Mouse (Mus musculus): ENCODE data around the gene Dclk1. TPM values are rescaled to one million over a fixed set of nuclear protein-coding genes. Genes with fewer than 3 reads are reported as not detected.

Dclk1 gene
- polyA plus RNA-seq, 1 experiment from 2014 or later, result 256 TPM

DNA sequence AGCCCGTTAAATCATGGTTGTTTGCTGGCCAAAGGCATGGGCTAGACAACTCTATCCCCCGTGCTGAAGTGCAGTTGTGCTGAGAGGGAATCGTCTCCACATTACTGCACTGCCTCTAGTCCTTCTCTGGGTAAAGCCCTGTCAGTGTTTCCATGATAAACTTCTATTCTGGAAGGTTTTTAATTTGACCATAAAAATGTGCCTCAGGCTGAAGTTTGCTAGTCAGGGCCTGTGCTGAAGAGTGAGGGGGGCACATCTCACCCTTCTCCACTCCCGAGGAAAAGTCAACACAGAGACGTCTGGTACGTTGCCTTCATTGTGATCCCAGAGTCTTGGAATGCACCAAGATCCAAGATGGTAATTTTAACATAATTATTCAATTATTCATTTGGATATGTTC is 294.7 kb downstream of the Dclk1 start:
- Histone ChIP-seq H3K9me3 (ENCODE audit: control insufficient read depth, low read length) (no peaks in the 10 kb centered on the region), H3K4me1 (replicated peaks; ENCODE audit: control insufficient read depth, insufficient read depth, low read length) (peaks cover 23% of the 10 kb centered on the region), H3K27me3 (ENCODE audit: control insufficient read depth, insufficient read depth, low read length) (no peaks in the 10 kb centered on the region), H3K9ac (no peak overlapping the region), H3K4me2 (replicated peaks) (no peak overlapping the region), H3K36me3 (replicated peaks; ENCODE audit: control insufficient read depth, insufficient read depth) (peaks cover 13% of the 10 kb centered on the region; the same call in 1 of the 2 replicates), H3K4me3 (replicated peaks; ENCODE audit: low read length) (no peak overlapping the region), H3K27ac (0 out of 2 replicates have a peak overlapping the region, but pooled peaks have one; percentile 17)
- DNase-seq (ENCODE audit: low spot score), result no peak
- 65% methylated on average over 6 of the region's 6 CpGs for WGBS
- ATAC-seq (ENCODE audit: low FRiP score), result no peak

DNA sequence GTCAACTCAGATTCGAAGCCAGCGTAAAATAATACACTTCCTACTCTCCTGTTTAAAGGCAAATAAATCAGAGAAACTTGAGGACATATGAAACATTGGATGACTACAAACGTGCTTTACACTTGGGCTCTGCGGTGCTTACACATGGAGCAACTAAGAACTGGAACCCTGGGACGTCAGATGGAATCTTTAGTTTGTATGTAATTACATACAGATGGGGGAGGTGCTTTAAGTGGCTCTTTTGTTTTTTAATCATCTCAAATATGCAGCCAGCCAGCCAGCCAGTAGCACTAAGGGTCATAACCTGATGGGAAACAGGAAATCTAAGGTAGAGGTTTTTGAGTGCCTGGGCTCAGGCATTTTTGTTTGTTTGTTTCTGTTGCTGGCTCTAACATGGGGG is 295.6 kb downstream of the Dclk1 start:
- WGBS, result 64% methylated on average over 5 of the region's 5 CpGs
- H3K27ac ChIP-seq, result peak overlapping the region; percentile 33; the same call in 1 of the 2 replicates
- H3K4me2 ChIP-seq (replicated peaks), result no peak overlapping the region
- H3K9me3 ChIP-seq (ENCODE audit: control insufficient read depth, low read length), result no peaks in the 10 kb centered on the region
- no peak overlapping the region for H3K4me3 ChIP-seq (replicated peaks; ENCODE audit: low read length)
- DNase-seq (ENCODE audit: low spot score) (no peak), ATAC-seq (ENCODE audit: low FRiP score) (no peak)
- no peaks in the 10 kb centered on the region for H3K27me3 ChIP-seq (ENCODE audit: control insufficient read depth, insufficient read depth, low read length)
- H3K9ac ChIP-seq, result no peak overlapping the region
- peaks cover 25% of the 10 kb centered on the region for H3K4me1 ChIP-seq (replicated peaks; ENCODE audit: control insufficient read depth, insufficient read depth, low read length)
- peaks cover 13% of the 10 kb centered on the region; the same call in 1 of the 2 replicates for H3K36me3 ChIP-seq (replicated peaks; ENCODE audit: control insufficient read depth, insufficient read depth)

DNA sequence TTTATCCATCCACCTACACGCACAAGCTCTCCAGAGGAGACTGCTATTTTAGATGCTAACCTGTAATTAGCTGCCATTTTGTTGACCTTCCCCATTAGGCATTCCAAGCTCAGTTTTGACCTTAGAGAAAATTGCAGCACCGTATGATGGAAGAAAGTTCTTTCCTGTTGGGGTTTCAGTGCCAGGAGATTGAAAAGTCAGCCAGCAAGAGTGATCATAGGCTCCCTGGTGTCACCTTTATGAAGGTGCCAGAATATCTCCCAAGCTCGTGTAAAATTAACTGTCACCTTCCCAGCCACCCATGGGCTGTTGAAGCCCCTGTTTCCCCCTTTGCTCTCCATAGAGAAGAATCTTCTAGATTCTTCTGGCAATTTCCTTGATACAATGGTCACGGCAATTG is 297.2 kb downstream of the Dclk1 start:
- Histone ChIP-seq H3K4me2 (replicated peaks) (no peak overlapping the region), H3K4me1 (replicated peaks; ENCODE audit: control insufficient read depth, insufficient read depth, low read length) (peaks cover 41% of the 10 kb centered on the region), H3K36me3 (replicated peaks; ENCODE audit: control insufficient read depth, insufficient read depth) (peaks cover under 1% of the 10 kb centered on the region; the same call in 1 of the 2 replicates), H3K9me3 (ENCODE audit: control insufficient read depth, low read length) (no peaks in the 10 kb centered on the region), H3K27ac (peak overlapping the region; percentile 43; the same call in 1 of the 2 replicates), H3K4me3 (replicated peaks; ENCODE audit: low read length) (no peak overlapping the region), H3K27me3 (ENCODE audit: control insufficient read depth, insufficient read depth, low read length) (no peaks in the 10 kb centered on the region), H3K9ac (no peak overlapping the region)
- ATAC-seq (ENCODE audit: low FRiP score), result no peak
- WGBS, result 61% methylated on average over 4 of the region's 4 CpGs
- no peak for DNase-seq (ENCODE audit: low spot score)

DNA sequence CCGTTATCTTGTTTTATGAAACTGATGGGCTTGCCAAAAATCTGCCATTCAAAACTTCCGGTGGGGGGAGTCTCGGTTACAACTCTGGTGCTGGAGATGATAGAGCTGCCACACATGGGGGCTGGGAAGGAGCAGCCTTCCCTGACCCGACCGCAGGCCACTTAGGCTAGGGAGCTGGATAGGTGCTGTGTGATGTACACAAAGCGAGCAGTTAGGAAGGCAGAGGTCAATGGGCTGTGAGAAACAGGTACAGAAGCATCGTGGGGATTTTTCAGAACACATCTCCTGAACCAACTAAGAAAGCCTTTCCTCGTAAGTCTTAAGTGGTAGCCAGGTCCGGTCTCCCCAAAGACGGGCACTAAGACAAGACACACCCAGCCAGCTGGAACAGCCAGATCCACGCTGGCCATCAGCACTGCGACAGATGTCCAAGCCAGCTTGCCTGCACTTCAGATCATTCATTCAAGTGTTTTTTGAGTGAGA is 297.7 kb downstream of the Dclk1 start:
- no peak overlapping the region for H3K4me3 ChIP-seq (replicated peaks; ENCODE audit: low read length)
- ATAC-seq (ENCODE audit: low FRiP score), result no peak
- 78% methylated on average over 12 of the region's 12 CpGs for WGBS
- H3K27ac ChIP-seq, result no peak overlapping the region; the same call in 1 of the 2 replicates
- no peak overlapping the region for H3K4me2 ChIP-seq (replicated peaks)
- DNase-seq (ENCODE audit: low spot score), result no peak
- H3K4me1 ChIP-seq (replicated peaks; ENCODE audit: control insufficient read depth, insufficient read depth, low read length), result peaks cover 43% of the 10 kb centered on the region
- no peaks in the 10 kb centered on the region for H3K27me3 ChIP-seq (ENCODE audit: control insufficient read depth, insufficient read depth, low read length)
- no peaks in the 10 kb centered on the region for H3K9me3 ChIP-seq (ENCODE audit: control insufficient read depth, low read length)
- H3K36me3 ChIP-seq (replicated peaks; ENCODE audit: control insufficient read depth, insufficient read depth), result no peaks in the 10 kb centered on the region
- no peak overlapping the region for H3K9ac ChIP-seq

DNA sequence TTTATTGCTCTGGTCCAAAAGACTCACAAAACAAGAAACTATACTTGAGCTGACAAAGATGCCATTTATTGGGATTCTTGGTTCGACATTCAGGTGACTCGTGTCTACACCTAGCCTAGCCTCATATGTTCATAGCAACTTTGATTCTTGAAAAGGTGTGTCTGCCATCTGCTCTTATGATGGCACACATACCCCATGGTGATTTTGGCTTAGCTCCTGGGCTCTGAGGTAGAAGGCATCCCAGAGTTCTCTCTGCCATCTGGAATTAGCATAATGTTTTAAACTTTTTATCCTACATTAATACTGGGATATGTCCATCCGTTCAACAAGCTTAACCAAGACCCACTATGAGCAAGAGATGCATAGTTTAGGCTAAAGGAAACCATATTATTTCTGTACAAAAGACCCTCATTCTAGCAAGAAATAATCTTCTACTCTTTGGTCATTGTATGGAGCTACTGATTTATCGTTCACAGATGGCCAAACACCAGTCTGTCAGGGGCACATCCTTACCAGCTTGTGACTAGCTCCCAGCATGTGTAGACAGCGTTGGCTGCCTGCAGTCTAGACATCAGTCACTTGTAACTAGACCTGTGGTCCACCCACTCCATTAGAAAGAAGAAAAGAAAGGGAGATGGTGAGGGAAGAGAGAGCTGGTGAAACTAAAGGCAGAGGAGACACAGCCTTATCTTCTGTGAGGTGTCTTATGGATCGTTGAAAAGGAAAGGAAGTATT is 298.4 kb downstream of the Dclk1 start:
- Histone ChIP-seq H3K27ac (0 out of 2 replicates have a peak overlapping the region, but pooled peaks have one; percentile 82), H3K27me3 (ENCODE audit: control insufficient read depth, insufficient read depth, low read length) (no peaks in the 10 kb centered on the region), H3K4me1 (replicated peaks; ENCODE audit: control insufficient read depth, insufficient read depth, low read length) (peaks cover 43% of the 10 kb centered on the region), H3K4me2 (replicated peaks) (no peak overlapping the region), H3K9me3 (ENCODE audit: control insufficient read depth, low read length) (no peaks in the 10 kb centered on the region), H3K36me3 (replicated peaks; ENCODE audit: control insufficient read depth, insufficient read depth) (no peaks in the 10 kb centered on the region), H3K9ac (no peak overlapping the region), H3K4me3 (replicated peaks; ENCODE audit: low read length) (no peak overlapping the region)
- 85% methylated on average over 6 of the region's 6 CpGs for WGBS
- ATAC-seq (ENCODE audit: low FRiP score) (no peak), DNase-seq (ENCODE audit: low spot score) (no peak)

DNA sequence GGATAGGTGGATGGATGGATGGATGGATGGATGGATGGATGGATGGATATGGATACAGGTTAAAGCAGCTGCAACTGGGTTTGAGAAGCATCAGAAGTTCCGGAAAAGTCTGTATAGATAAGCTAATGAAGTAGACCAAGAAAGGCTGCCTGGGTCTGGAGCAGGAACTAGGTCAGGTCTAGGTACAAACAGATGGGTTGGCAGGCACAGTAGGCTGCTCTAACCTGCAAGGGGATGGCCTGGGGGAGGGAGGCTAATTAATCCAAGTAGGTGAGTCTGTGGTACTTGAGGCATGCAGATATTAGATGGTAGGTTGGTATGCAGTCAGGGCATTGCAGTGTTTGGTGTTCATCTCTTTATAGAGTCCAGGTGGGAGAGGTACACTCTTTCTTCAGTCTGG is 299.6 kb downstream of the Dclk1 start:
- ATAC-seq (ENCODE audit: low FRiP score) (peak; percentile 10; the same call in 1 of the 2 replicates), DNase-seq (ENCODE audit: low spot score) (no peak)
- no peaks in the 10 kb centered on the region for H3K9me3 ChIP-seq (ENCODE audit: control insufficient read depth, low read length)
- H3K36me3 ChIP-seq (replicated peaks; ENCODE audit: control insufficient read depth, insufficient read depth), result no peaks in the 10 kb centered on the region
- peak overlapping the region; percentile 39; the same call in 1 of the 2 replicates for H3K4me2 ChIP-seq (replicated peaks)
- H3K9ac ChIP-seq, result peak overlapping the region; percentile 49; the same call in 1 of the 2 replicates
- WGBS, result 95% methylated on average over 1 of the region's 1 CpGs
- H3K4me3 ChIP-seq (replicated peaks; ENCODE audit: low read length), result no peak overlapping the region
- peak overlapping the region; percentile 82 for H3K27ac ChIP-seq
- H3K27me3 ChIP-seq (ENCODE audit: control insufficient read depth, insufficient read depth, low read length), result no peaks in the 10 kb centered on the region
- peaks cover 41% of the 10 kb centered on the region for H3K4me1 ChIP-seq (replicated peaks; ENCODE audit: control insufficient read depth, insufficient read depth, low read length)

DNA sequence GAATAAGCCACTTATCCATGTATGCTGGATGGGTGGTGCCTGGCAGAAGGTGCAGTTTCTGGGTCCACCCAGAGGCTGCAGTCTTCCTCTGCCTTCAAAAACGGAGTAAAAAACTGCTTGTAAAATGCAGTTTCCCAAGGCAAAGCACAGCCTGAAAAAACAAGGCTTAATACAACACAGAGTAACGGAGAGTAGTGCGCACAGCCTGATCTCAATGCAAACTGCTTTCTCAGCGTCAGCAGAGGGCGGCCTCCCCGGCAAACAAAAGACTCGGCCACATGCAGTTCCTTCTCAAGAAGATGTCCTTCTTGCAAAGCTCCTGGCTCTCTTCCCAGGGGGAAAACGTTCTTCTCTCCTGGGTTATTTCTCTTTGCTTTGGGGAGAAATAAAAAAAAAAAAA is 300.1 kb downstream of the Dclk1 start:
- no peaks in the 10 kb centered on the region for H3K9me3 ChIP-seq (ENCODE audit: control insufficient read depth, low read length)
- peak overlapping the region; percentile 39 for H3K4me2 ChIP-seq (replicated peaks)
- ATAC-seq (ENCODE audit: low FRiP score) (peak; percentile 66), DNase-seq (ENCODE audit: low spot score) (peak; percentile 75)
- H3K4me1 ChIP-seq (replicated peaks; ENCODE audit: control insufficient read depth, insufficient read depth, low read length), result peaks cover 39% of the 10 kb centered on the region
- H3K36me3 ChIP-seq (replicated peaks; ENCODE audit: control insufficient read depth, insufficient read depth), result no peaks in the 10 kb centered on the region
- H3K27me3 ChIP-seq (ENCODE audit: control insufficient read depth, insufficient read depth, low read length), result no peaks in the 10 kb centered on the region
- H3K27ac ChIP-seq, result peak overlapping the region; percentile 82
- no peak overlapping the region; the same call in 1 of the 2 replicates for H3K4me3 ChIP-seq (replicated peaks; ENCODE audit: low read length)
- peak overlapping the region; percentile 49 for H3K9ac ChIP-seq
- 4% methylated on average over 8 of the region's 8 CpGs for WGBS

DNA sequence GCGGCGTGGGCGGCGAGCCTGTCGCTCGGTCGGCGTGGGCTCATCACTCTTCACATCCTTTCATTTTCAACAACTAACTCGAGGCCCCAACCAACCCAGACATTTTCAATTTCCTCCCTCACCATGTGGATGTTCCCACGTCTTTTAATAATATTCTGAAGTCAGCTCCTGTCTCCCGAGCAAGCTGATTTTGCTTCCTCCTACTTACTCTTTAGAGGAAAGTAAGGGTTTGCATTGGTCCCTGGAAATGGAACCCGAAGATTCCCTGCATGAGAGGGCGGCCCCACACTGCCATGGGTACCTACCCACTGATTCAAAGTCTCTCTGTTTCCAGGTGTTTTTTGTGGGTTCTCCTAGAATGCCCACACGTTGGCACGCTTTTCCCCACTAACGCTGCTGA is 300.8 kb downstream of the Dclk1 start:
- H3K9ac ChIP-seq, result peak overlapping the region; percentile 49
- no peaks in the 10 kb centered on the region for H3K9me3 ChIP-seq (ENCODE audit: control insufficient read depth, low read length)
- H3K4me3 ChIP-seq (replicated peaks; ENCODE audit: low read length), result no peak overlapping the region
- peak overlapping the region; percentile 39 for H3K4me2 ChIP-seq (replicated peaks)
- 61% methylated on average over 16 of the region's 16 CpGs for WGBS
- no peaks in the 10 kb centered on the region for H3K27me3 ChIP-seq (ENCODE audit: control insufficient read depth, insufficient read depth, low read length)
- ATAC-seq (ENCODE audit: low FRiP score) (no peak), DNase-seq (ENCODE audit: low spot score) (no peak)
- H3K4me1 ChIP-seq (replicated peaks; ENCODE audit: control insufficient read depth, insufficient read depth, low read length), result peaks cover 39% of the 10 kb centered on the region
- peak overlapping the region; percentile 82 for H3K27ac ChIP-seq
- no peaks in the 10 kb centered on the region for H3K36me3 ChIP-seq (replicated peaks; ENCODE audit: control insufficient read depth, insufficient read depth)

DNA sequence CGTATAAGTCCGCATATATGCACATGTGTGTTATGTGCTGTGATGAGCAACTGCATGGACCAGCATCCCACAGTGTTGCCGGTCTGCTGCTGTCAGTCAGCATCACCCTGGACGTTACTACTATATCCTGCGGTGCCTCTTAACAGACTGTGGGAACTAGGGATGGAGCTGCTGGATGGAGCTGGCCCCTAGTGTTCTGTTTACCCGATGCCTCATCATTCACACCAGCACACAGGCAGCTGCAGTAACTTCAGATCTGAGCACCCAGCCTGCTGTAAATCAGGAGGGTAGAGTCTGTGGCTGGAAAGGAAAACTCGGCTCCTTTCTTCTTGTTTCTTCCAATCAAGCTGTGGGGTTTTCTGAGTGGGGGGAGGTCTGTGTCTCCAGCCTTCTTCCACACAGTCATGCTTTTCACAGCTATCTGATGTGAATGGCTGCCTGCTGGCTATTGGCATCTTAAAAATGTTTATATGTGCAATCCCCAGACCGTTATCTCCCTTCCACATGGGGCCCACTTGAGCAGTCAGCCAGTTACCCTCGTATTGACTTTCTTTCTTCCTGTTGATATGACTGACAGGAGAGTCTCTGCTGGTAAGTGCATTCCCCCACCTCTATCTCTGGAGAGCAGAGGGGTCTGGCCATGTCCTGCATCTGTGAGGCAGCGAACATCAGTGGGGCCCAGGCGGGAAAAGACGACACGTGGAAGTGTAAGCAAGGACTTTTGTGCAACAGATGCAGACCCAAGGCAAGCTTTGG is 301.9 kb downstream of the Dclk1 start:
- H3K36me3 ChIP-seq (replicated peaks; ENCODE audit: control insufficient read depth, insufficient read depth), result no peaks in the 10 kb centered on the region
- WGBS, result 58% methylated on average over 13 of the region's 13 CpGs
- H3K9me3 ChIP-seq (ENCODE audit: control insufficient read depth, low read length), result no peaks in the 10 kb centered on the region
- H3K27ac ChIP-seq, result peak overlapping the region; percentile 82
- H3K4me2 ChIP-seq (replicated peaks), result no peak overlapping the region
- peaks cover 34% of the 10 kb centered on the region for H3K4me1 ChIP-seq (replicated peaks; ENCODE audit: control insufficient read depth, insufficient read depth, low read length)
- no peak overlapping the region for H3K4me3 ChIP-seq (replicated peaks; ENCODE audit: low read length)
- ATAC-seq (ENCODE audit: low FRiP score) (no peak), DNase-seq (ENCODE audit: low spot score) (no peak)
- H3K9ac ChIP-seq, result no peak overlapping the region
- no peaks in the 10 kb centered on the region for H3K27me3 ChIP-seq (ENCODE audit: control insufficient read depth, insufficient read depth, low read length)

All from hindbrain, embryonic 14.5 days (tissue).